Mouse (Mus musculus): ENCODE data around the gene Anpep.

The Anpep gene

DNA sequence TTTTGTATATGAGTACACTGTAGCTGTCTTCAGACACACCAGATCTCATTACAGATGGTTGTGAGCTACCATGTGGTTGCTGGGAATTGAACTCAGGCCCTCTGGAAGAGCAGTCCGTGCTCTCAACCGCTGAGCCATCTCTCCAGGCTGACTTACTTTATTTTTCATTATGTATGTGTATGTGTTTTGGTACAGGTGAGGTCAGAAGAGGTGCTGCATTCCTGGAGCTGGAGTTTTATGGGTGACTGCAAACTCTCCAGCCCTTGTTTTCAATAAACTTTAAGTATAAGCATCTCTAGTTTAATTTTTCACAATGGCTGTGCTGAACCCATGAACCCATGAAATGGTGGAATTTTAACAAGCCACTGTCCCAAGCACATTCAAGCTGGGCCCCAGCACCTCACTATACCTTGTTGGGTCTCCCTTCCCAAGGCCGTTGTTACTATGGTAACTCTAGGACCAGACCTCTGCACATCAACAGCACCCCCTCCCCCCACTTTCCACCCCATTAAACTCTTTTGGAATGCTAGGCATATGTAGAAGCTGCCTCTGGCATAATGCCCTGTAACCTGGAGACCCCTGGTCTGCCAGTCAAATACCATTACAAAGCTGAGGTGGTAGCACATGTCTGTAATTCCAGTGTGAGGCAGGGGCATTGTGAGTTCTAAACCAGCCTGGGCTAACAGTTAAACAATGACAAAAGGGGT lies 5.6 kb upstream of the Anpep start:
- DNase-seq (ENCODE audit: low spot score): no peak

DNA sequence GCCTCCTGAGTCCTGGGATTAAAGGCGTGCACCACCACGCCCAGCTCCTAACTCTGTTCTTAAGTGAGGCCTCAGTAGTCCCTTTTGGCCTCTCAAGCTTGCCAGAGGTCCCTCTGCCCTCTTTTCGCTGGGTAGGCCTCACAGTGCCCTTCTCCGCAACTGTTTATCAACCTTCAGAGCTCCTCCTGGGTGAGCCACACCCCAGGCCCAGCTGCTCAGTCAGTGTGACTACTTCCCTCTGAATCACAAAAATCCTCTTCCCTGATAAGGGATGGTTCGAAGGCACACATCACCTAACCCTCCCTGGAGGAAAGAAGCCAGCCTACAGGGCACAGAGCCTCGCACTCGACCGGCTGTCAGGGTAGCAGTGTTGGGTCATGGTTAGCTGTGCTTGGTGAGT lies 935 bp upstream of the Anpep start:
- DNase-seq (ENCODE audit: low spot score): no peak

DNA sequence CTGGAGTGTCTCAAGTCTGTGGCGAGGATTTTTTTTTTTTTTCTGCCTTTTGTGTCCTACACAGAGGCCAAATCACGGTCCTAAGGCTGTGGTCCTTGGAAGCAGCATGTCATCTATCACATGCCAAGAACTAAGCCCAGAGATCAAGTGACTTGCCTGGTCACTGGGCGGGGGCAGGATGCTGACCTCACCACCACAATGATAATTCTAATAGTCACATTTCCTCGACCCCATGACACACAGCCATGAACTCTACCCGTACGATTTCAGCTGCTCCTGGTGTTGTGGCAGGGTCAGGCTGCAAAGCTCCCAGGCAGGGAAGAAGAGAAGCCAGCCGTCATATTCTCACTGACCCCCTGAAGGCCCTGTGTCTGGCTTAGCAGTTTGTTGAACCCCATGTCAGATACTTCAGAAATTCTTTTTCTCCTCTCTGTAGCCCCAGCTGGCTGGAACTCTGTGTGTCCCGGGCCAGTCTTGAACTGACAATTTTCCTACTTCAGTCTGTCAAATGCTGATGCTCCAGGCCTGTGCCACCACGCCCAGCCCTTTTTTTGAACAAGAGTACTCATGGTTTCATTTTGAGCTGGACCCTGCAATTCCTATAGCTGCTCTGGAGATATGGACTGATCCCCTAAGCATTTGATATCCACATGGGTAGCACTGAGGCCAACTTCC lies 1.8 kb downstream of the Anpep start:
- peak; percentile 26 for DNase-seq (ENCODE audit: low spot score)

DNA sequence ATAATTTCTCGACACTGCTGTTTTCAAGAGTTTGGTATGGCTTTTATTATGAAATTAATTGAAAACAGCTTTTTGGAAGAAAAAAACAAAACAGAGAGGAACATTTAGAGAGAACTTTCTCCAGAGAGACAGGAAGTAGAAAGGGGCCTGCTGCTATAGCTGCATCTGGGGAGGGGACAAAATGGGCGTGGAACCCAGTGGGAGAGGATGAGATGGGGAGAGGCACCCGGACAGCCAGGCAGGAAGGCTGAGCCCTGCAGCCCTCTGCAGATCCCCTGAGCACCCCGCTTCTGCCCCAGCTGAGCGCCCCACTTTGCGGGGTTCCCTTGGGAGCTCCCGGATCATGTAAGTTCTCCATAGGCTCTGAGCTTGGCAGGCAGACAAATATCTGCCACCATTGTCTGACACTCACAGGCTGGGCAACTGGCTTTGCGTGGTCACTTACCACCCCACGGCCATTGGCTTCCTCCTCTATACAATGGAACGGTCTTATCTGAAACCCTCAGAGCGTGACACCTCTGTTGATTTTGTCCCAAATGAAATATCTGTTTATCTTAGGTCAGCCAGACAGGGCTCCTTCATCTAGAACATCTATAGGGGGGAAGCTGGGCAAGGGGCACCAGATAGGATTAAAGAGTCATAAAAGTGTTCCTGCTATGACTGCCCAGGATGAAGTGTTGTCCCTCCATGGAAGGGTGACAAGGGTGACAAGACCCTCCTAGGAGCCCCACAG lies 2.5 kb downstream of the Anpep start:
- DNase-seq (ENCODE audit: low spot score): no peak

DNA sequence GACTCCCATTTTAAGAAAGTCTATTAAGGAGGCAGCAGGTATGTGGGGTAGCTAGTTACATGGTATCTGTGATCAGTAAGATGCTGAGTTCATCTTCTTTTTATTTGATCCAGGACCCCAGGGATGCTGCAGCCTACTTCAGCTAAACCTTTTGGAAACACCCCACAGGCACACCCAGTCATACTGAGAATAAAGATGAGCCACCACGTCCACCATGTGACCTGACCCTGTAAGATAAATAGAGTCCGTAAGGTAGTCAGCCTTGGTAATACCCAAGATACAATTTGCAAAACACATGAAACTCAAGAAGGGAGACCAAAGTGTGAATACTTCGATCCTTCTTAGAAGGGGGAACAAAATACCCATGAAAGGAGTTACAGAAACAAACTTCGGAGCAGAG lies 4.6 kb downstream of the Anpep start:
- no peak for DNase-seq (ENCODE audit: low spot score)

DNA sequence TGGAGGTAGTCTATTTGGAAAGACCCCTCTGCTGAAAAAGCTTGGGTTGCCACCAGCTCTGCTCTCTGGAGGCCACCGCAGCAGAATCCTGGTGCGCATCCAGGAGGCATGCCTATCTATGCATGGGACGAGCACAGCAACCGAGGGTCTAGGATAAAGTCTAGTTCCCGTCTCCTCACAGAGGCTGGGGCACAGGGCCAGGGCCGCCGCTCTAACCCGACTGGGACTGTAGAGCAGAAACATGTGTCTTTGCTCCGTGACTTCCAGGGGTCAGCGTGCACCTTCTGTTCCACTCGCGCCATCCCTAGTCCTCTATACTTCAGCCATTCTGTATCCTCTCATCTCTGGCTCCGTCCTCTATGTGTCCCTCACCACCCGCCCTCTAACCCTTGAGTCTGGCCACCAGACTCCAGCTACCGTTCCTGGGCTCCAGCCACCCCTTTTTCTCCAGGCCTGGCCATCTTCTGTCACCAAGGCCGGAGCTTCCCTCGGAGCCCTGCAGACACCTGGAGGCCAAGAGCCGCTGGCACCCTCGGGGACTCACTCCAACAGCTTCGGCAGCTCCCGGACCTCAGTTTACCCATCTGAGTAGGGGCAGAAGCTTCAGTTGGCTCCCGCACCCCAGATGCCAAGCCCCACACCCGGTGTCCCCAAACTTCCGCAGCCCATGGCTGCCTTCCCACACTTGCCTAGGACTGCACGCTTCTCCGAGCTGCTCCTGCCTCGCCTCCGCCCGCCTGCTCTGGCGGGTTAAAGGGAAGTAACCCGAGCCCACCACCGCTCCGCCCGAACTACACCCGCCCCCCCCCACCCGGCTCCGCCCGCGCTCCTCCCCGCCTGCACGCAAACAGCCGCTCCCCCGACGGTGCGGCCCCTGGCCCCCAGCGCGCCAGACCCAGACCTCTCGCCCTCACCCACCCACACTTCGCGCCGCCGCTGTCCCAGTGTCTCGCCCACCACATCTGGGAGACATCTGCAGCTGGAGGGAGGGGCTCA lies 13.1 kb downstream of the Anpep start:
- DNase-seq (ENCODE audit: low spot score): peak; percentile 84

DNA sequence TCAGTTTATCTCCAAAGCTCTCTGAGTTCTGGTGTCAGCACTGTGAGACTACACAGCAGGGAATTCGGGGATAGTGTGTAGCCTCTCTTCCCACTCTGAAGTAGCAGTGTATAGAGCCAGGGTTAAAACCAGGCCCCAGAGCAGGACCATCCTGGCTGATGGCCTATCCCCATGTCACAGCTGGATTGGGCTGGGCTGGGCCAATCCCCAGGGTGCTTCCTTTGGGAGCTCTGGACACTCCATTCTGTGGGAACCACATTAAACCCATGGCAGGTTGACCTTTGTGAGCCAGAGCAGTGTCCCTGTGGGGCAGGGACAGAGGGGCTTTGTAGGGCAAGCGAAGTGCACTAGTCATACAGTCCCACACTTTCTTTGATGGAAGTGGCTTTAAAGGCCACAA lies 14.5 kb downstream of the Anpep start:
- DNase-seq (ENCODE audit: low spot score): no peak

DNA sequence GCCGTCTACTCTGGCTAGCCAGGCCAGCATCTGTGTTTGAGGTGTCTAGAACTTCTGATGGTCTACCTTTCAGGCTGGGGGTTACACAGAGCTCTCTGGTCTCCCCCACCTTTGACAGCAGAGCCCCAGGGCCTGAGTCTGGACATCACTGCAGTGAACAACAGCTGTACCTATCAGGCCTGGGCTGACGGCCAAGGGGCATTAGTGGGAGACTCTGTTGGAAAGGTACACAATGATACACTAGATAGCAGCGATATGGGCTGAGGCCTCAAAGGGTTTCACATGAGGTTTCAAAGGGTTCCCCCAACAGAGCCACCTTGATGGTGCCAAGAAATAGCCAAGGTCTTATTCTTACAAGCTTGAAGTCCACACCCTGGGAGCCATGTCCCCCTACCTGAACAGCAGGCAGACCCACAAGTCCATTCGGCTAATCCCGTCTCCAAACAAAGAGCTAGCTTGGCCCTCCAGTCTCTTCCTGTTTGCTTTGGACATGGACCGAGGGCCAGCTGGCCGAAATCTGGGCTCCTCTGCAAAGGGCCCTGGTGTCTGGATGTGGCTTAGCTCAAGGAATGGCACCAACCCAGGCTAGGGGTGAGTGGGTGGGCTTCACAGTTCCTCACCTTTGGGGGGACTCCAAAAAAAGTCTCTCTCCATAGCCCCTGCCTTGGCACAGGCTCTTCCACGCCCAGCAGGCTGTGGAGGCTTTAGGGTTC lies 16.6 kb downstream of the Anpep start:
- no peak for DNase-seq (ENCODE audit: low spot score)

DNA sequence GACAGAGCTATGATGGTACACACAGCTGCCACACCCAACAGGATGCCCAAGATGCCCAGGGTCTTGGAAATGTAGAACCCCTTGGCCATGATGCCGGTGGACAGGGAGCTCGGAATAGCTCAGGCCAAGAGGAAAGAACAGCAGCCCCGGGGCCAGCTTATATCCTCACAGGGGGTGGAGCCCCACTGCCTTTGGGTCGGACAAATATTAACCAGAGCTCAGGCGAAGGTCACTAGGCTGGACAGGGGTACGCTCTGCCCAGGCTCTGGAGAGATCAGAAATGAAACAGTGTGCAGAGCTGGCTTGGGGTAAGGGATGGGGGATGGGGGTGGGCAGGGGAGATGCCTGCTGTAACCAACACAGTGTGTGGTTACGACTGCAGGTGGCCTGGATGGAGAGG lies 18.7 kb downstream of the Anpep start:
- DNase-seq (ENCODE audit: low spot score): no peak

DNA sequence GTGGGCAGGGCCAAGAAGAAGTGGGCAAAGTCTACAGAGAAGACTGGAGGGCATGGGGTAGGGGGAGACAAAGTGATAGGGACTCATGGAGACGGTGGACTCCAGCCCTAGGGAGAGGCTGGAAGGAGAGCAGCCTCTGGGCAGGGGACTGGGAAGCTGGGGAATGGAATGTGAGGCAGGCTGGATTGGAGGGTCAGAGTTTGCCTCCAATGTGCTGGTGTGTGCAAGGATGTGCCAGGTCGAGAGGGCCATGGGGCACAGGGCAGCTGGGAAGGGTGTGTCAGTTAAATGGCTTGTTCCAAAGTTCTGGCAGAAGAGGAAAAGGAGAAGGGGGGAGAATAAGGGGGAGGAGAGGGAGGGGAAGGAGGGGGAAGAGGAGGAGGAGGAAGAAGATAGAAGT lies 23.6 kb downstream of the Anpep start:
- no peak for DNase-seq (ENCODE audit: low spot score)

DNA sequence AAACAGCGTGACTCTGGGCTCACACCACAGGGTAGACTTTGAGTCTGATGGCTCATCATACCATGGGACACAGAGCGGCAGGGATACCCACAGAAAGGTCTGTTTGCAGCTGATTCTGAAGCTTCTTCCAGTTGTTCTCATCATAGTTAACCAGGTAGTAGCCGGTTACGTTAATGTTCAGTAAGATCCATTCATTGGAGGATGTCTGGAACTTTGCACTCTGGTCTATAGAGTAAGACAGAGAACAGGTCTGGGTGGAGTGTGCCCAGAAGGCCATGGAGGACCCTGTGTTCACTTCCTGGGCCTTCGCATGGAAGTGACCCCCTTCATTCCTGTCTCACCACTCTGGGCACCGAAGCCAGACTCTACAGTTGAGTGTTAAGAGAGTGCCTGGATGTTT lies 25.7 kb downstream of the Anpep start:
- DNase-seq (ENCODE audit: low spot score): no peak

DNA sequence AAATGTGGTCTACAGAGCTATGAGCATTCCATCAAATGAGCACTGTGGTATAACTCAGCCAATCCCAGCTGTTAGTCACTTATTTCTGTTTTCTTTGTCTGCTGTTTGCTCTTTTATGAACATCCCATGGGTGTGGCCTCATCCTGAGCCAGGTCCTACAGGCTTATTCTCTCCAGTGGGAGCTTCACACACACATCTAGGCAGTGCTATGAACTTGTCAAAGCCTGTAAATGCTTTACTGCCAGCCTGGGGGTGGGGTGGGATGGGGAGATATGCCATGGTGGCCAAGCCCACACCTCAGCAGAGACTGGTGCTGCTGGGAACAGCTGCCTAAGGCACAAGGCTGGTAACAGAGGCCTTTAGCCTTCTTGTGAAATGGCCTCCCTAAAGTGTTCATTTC lies 27.9 kb downstream of the Anpep start:
- DNase-seq (ENCODE audit: low spot score): no peak

DNA sequence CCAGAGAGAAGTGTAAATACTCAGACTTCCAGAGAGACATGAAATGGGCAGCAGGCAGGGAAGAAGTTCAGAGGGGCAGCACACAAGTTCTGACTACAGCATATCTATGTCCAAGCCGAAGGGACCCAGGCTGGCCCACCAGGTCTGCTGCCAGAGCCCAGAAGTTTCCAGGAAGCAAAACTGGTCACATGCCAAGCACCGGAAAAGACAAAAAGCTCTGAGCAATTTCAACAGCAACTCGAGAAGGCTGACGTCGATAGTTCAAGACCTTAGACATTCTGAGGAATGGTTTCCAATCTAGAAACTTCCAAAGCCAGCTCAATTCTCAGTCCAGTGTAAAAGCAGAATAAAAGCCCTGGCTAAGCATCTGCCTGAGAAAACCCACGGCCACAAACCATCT lies 29.3 kb downstream of the Anpep start:
- DNase-seq (ENCODE audit: low spot score): no peak

DNA sequence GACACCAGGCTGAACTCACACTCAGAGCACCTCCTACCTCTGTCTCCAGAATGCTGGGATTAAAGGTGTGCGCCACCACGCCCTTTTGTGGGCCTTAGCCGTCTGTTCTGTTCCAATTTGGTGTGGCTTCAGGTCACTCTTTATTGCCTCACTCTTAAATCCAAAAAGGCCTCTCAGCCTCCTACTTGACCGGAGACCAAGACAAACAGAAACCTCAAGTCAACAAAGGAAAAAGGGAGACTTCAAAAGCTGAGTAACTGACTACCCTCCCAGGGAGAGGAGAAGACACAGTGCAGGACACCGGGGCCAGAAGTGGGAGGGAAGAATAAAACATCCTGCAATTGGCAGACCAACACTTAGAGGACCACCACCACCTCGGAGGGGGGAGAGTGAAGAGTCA lies 29.7 kb downstream of the Anpep start:
- DNase-seq (ENCODE audit: low spot score): no peak

DNA sequence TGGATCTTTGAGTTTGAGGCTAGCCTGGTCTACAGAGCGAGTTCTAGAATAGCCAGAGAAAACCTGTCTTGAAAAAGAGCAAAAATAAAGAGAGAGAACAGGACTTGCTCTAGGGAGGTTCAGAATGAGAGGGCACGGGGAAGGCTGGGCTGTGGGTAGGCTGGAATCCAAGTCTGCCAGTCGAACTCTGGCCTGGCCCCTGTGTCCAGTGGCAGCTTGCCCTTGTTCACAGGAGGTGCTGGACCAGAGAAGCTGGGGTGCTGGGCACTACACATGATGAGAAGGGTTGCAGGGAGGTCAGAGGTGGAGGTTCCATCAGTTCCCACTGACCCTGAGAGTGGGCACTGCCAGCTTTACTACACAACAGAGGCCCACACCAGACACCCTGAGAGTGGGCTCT lies 32.5 kb downstream of the Anpep start:
- DNase-seq (ENCODE audit: low spot score): no peak

DNA sequence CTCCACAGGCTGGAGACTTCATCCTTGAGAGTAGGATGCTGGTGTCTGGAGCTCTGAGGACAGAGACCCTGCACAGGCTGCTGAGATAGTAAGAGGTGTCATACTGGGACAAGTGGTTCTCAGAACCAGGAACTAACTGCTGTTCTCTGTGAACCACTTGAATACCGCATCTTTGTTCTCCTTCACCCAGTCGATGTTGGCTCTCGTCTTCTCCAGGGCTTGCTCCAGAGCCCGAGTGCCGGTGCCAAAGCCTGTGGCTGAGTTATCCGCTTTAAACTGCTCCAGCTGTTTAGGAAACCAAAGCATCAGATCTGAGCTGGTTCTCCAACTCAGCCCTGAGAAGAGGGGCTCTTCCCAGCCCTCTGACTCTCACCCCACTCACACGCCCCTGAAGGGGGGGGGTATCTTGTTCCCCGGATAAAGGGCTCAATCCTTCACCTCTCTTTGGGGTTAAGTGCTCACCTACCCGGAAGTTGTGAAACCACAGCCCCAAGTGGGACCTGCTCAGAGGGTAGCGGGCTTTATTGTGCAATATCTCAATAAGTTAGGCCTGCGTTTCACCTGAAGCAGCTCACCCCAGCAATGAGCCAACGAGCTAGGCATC lies 38.7 kb downstream of the Anpep start:
- no peak for DNase-seq (ENCODE audit: low spot score)

DNA sequence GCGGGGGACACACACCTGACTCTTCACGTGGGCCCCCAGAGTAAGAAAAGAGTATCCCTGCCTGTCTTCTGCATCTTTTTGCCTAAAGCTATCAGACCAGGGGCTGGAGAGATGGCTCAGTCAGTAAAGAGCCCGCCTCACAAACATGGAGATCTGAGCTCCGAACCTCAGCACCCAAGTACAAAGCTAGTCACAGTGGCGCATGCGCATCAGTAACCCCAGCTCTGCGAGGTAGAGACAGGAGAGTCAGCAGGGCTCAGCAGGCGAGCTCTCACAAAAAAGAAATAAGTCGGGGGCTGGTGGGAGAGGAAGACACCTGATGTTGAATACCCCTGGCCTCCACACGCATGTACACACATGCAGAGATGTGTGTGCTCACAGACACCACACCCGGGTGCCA lies 40.9 kb downstream of the Anpep start:
- DNase-seq (ENCODE audit: low spot score): no peak

DNA sequence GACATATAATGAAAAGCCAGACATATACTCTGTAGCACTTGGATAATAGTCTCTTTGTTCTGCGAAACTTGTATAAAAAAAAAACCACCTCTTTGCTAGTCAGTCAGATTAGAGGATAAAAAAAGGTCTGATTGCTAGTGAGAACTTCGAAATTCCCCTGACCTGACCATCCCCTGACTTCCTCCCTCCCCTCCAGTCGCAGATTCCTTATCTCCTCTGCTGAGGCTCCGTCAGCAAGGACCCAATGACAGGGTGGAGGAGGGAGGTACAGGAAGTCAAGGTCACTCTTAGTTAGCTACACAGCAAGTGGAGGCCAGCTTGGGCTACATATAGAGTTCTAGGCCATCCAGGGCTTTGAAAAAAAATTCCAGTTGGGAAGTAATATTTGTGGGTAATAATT lies 41.3 kb downstream of the Anpep start:
- DNase-seq (ENCODE audit: low spot score): no peak

DNA sequence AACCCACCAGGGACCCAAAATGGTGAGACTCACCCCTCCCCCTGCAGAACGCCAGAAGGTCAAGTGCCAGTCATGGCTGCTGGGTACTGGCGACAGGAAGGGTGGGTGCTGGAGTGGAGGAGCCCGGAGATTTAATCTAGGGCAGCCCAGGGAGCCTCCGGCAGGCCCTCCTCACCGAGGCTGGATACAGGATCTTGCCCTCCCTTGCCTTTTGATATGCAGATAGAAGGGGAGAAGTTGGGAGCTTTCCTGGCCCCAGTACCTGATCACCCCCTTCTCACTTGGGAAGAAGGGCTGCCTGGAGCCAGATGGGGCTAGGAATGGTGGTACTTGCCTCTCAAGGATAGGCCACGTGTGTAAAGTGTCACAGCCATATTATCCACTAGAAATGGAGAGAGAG lies 42.5 kb downstream of the Anpep start:
- DNase-seq (ENCODE audit: low spot score): no peak

DNA sequence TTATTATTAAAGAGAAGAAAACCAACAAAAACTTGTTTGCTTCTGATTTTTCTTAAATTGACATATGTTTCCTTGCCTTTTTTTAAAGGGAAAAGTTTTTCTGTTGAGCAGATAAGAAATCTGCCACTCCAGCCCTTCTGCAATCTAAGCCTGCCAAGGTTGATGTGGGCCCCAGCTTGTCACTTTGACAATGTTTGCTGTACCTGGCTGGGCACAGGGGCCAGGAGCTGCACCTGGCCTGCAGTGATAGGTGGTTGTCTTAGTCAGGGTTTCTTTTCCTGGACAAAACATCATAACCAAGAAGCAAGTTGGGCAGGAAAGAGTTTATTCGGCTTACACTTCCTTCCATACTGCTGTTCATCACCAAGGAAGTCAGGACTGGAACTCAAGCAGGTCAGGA lies 47.5 kb downstream of the Anpep start:
- DNase-seq (ENCODE audit: low spot score): no peak

All from embryo, embryonic 10 days (tissue).